Mouse (Mus musculus): ENCODE results near the gene Pld6. TPM values are rescaled to one million over a fixed set of nuclear protein-coding genes. Genes with fewer than 3 reads are reported as not detected.
A peak's percentile ranks its signal among the peaks of the same experiment; 100 is the strongest.

The Pld6 gene
- polyA plus RNA-seq, 1 experiment from 2014 or later, result 5.1 TPM

DNA sequence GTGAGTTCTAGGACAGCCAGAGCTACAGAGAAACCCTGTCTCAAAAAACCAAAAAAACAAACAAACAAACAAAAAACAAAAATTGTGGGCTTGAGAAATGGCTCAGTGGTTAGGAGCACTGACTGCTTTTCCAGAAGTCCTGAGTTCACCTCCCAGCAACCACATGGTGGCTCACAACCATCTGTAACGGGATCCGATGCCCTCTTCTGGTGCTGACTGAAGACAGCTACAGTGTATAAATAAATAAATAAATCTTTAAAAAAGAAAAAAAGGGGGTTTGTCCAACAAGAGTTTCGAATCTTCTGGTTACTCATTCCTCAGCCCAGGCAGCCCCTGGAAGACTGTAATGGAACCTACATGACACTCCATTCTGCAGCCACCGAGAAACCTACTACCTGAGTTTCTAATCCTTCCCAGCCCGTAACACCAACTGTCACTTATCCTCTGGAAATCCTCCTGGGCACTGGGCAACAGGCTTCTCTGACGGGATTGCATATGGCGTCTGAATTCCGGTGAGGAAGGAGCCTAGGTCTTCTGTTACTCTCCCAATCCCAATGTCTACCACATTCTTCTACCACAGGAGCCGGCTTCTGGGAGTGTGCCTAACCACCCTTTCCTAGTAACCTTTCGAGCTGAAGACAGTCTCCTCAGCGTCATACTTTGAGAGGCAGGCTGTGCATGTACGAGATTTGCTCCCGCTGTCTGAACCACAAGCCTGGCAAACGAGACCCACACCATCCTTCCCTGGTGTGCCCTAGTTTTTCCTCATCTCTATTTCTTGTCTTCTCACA lies 20.9 kb upstream of the Pld6 start:
- peak overlapping the region; percentile 98; the same call in 1 of the 2 replicates for H3K27ac ChIP-seq
- H3K9me3 ChIP-seq, result no peaks in the 10 kb centered on the region
- H3K4me3 ChIP-seq (replicated peaks), result peak overlapping the region; percentile 91
- 61% methylated on average over 14 of the region's 14 CpGs for WGBS
- H3K4me2 ChIP-seq, result peak overlapping the region; percentile 81
- H3K36me3 ChIP-seq, result peaks cover 30% of the 10 kb centered on the region
- peaks cover 11% of the 10 kb centered on the region for H3K4me1 ChIP-seq
- H3K27me3 ChIP-seq (replicated peaks), result no peaks in the 10 kb centered on the region
- no peak for ATAC-seq (ENCODE audit: insufficient read depth, low FRiP score, low read depth)
- no peak overlapping the region for H3K9ac ChIP-seq

GRCm38 (mm10) chr11:59805656-59806055 lies 18.2 kb upstream of the Pld6 start:
- WGBS, result 91% methylated on average over 2 of the region's 2 CpGs
- H3K9me3 ChIP-seq, result no peaks in the 10 kb centered on the region
- no peak overlapping the region for H3K4me2 ChIP-seq
- no peak overlapping the region for H3K9ac ChIP-seq
- H3K36me3 ChIP-seq, result peaks cover 55% of the 10 kb centered on the region
- H3K27ac ChIP-seq, result no peak overlapping the region
- peaks cover 11% of the 10 kb centered on the region for H3K4me1 ChIP-seq
- no peak for ATAC-seq (ENCODE audit: insufficient read depth, low FRiP score, low read depth)
- no peak overlapping the region for H3K4me3 ChIP-seq (replicated peaks)
- no peaks in the 10 kb centered on the region for H3K27me3 ChIP-seq (replicated peaks)

GRCm38 (mm10) chr11:59805256-59805655 lies 17.8 kb upstream of the Pld6 start:
- no peak for ATAC-seq (ENCODE audit: insufficient read depth, low FRiP score, low read depth)
- Histone ChIP-seq H3K9me3 (no peaks in the 10 kb centered on the region), H3K4me2 (no peak overlapping the region), H3K4me3 (replicated peaks) (no peak overlapping the region), H3K27ac (no peak overlapping the region), H3K36me3 (peaks cover 59% of the 10 kb centered on the region), H3K27me3 (replicated peaks) (no peaks in the 10 kb centered on the region), H3K9ac (no peak overlapping the region), H3K4me1 (peaks cover 11% of the 10 kb centered on the region)
- 95% methylated on average over 1 of the region's 1 CpGs for WGBS

DNA sequence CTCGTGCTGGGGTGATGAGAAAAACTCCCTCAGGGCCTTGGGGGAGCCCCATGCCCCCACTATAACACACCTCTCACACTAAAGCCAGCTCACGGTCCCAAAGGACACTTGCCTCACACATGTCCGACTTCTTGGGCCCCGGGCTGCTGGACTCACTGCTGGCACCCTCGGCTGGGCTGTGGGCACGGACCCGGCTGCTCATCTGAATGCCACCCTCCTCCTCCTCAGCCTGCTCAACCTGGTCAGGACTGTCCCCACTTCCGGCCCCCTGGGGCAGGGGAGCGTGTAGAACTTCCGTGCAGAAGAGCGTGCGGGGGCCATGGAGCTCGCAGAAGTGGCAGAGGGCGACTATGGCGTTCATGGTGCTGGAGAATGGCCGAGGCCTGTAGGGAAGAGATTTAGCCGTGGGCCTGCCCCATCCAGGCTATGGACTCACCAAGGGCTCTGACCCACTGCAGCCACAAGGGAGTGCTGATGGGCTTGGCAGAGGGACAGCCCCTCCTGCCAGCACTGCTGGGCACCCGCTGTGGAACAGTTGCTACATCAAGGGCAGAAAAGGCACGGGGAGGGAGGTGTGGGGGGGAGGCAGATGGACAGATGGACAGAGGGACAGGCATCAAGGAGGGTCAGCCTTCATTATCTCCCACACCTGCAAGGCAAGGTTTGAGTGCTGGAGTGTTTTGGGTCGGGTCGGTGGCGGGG lies 17.1 kb upstream of the Pld6 start:
- peaks cover 65% of the 10 kb centered on the region for H3K36me3 ChIP-seq
- no peak overlapping the region for H3K9ac ChIP-seq
- H3K27me3 ChIP-seq (replicated peaks), result no peaks in the 10 kb centered on the region
- no peak for ATAC-seq (ENCODE audit: insufficient read depth, low FRiP score, low read depth)
- H3K27ac ChIP-seq, result no peak overlapping the region
- no peak overlapping the region for H3K4me3 ChIP-seq (replicated peaks)
- H3K4me2 ChIP-seq, result no peak overlapping the region
- WGBS, result 90% methylated on average over 22 of the region's 22 CpGs
- H3K4me1 ChIP-seq, result peaks cover 11% of the 10 kb centered on the region
- no peaks in the 10 kb centered on the region for H3K9me3 ChIP-seq

GRCm38 (mm10) chr11:59803516-59803915 lies 16.1 kb upstream of the Pld6 start:
- H3K4me2 ChIP-seq, result no peak overlapping the region
- no peaks in the 10 kb centered on the region for H3K27me3 ChIP-seq (replicated peaks)
- ATAC-seq (ENCODE audit: insufficient read depth, low FRiP score, low read depth), result no peak
- no peak overlapping the region for H3K27ac ChIP-seq
- H3K4me3 ChIP-seq (replicated peaks), result no peak overlapping the region
- H3K4me1 ChIP-seq, result peaks cover 6% of the 10 kb centered on the region
- H3K9me3 ChIP-seq, result no peaks in the 10 kb centered on the region
- 90% methylated on average over 14 of the region's 14 CpGs for whole genome bisulfite sequencing
- no peak overlapping the region for H3K9ac ChIP-seq
- H3K36me3 ChIP-seq, result peaks cover 75% of the 10 kb centered on the region

- H3K9ac ChIP-seq, result no peak overlapping the region
- H3K9me3 ChIP-seq, result no peaks in the 10 kb centered on the region
- ATAC-seq (ENCODE audit: insufficient read depth, low FRiP score, low read depth), result no peak
- H3K36me3 ChIP-seq, result peaks cover 85% of the 10 kb centered on the region
- H3K27me3 ChIP-seq (replicated peaks), result no peaks in the 10 kb centered on the region
- 96% methylated on average over 8 of the region's 8 CpGs for WGBS
- H3K4me2 ChIP-seq, result no peak overlapping the region
- H3K4me1 ChIP-seq, result no peaks in the 10 kb centered on the region
- H3K4me3 ChIP-seq (replicated peaks), result no peak overlapping the region
- H3K27ac ChIP-seq, result no peak overlapping the region
Measured at GRCm38 (mm10) chr11:59801881-59802280, 14.4 kb upstream of the Pld6 start.

DNA sequence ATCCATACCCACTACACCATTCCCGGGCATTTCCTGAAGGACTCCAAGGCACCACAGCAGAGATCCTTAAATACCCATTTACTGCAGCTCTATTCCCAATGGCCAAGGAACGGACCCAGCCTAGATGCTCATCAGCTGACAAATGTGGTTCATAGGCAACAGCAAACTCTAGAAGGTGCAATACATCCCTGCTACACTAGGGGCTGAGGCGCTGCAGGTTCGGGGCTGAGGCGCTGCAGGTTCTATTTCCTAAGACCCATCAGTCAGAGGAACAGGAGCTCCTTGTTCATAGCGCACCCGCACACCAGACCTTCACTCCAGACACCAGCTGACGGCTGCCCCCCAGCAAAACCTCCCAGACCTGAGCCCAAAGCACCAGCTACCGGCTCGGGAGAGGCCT lies 13.0 kb upstream of the Pld6 start:
- WGBS, result 91% methylated on average over 10 of the region's 10 CpGs
- H3K4me3 ChIP-seq (replicated peaks), result no peak overlapping the region
- no peaks in the 10 kb centered on the region for H3K4me1 ChIP-seq
- no peaks in the 10 kb centered on the region for H3K27me3 ChIP-seq (replicated peaks)
- no peak overlapping the region for H3K9ac ChIP-seq
- no peak overlapping the region for H3K27ac ChIP-seq
- no peaks in the 10 kb centered on the region for H3K9me3 ChIP-seq
- H3K36me3 ChIP-seq, result peaks cover 74% of the 10 kb centered on the region
- H3K4me2 ChIP-seq, result no peak overlapping the region
- no peak for ATAC-seq (ENCODE audit: insufficient read depth, low FRiP score, low read depth)

DNA sequence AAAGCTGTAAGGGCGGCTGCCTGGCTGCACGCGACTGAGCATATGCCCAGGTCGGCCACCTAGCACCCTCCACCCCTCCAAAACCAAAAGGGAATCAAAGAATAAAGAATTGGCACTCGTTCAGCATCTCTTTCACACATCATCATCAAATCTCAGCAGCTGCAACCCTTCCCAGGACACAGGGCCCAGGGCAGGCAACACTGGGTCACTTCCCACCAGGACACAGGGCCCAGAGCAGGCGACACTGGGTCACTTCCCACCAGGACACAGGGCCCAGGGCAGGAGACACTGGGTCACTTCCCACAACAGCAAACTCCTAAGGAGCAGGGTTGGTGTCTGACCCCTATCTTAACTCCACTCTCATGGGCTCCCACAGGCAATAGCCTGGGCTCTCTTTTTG lies 5.9 kb upstream of the Pld6 start:
- no peak overlapping the region for H3K9ac ChIP-seq
- H3K36me3 ChIP-seq, result peaks cover 42% of the 10 kb centered on the region
- H3K4me1 ChIP-seq, result no peaks in the 10 kb centered on the region
- H3K9me3 ChIP-seq, result no peaks in the 10 kb centered on the region
- no peak overlapping the region for H3K27ac ChIP-seq
- H3K4me2 ChIP-seq, result no peak overlapping the region
- H3K27me3 ChIP-seq (replicated peaks), result no peaks in the 10 kb centered on the region
- 86% methylated on average over 6 of the region's 6 CpGs for WGBS
- H3K4me3 ChIP-seq (replicated peaks), result no peak overlapping the region
- ATAC-seq (ENCODE audit: insufficient read depth, low FRiP score, low read depth), result no peak

GRCm38 (mm10) chr11:59789311-59789710 lies 1.9 kb upstream of the Pld6 start:
- Histone ChIP-seq H3K27ac (no peak overlapping the region), H3K36me3 (peaks cover 16% of the 10 kb centered on the region), H3K27me3 (replicated peaks) (no peaks in the 10 kb centered on the region), H3K4me3 (replicated peaks) (no peak overlapping the region), H3K9ac (no peak overlapping the region), H3K4me2 (no peak overlapping the region), H3K9me3 (no peaks in the 10 kb centered on the region), H3K4me1 (peaks cover 8% of the 10 kb centered on the region)
- whole genome bisulfite sequencing, result 89% methylated on average over 1 of the region's 1 CpGs
- ATAC-seq (ENCODE audit: insufficient read depth, low FRiP score, low read depth), result peak; percentile 65

- 0 out of 2 replicates have a peak overlapping the region, but pooled peaks have one; percentile 16 for H3K27ac ChIP-seq
- peak overlapping the region; percentile 95 for H3K4me2 ChIP-seq
- ATAC-seq (ENCODE audit: insufficient read depth, low FRiP score, low read depth), result no peak
- no peaks in the 10 kb centered on the region for H3K9me3 ChIP-seq
- H3K9ac ChIP-seq, result no peak overlapping the region
- no peaks in the 10 kb centered on the region for H3K36me3 ChIP-seq
- H3K4me3 ChIP-seq (replicated peaks), result peak overlapping the region; percentile 47
- H3K27me3 ChIP-seq (replicated peaks), result no peaks in the 10 kb centered on the region
- H3K4me1 ChIP-seq, result peaks cover 8% of the 10 kb centered on the region
- WGBS, result 46% methylated on average over 15 of the region's 15 CpGs
Measured at GRCm38 (mm10) chr11:59786444-59787198, 824 bp downstream of the Pld6 start.

GRCm38 (mm10) chr11:59783591-59783990 lies 3.9 kb downstream of the Pld6 start:
- Histone ChIP-seq H3K27ac (no peak overlapping the region), H3K9me3 (no peaks in the 10 kb centered on the region), H3K4me1 (peaks cover 11% of the 10 kb centered on the region), H3K27me3 (replicated peaks) (no peaks in the 10 kb centered on the region), H3K9ac (no peak overlapping the region), H3K4me3 (replicated peaks) (no peak overlapping the region), H3K36me3 (no peaks in the 10 kb centered on the region), H3K4me2 (no peak overlapping the region)
- ATAC-seq (ENCODE audit: insufficient read depth, low FRiP score, low read depth), result no peak
- WGBS, result 70% methylated on average over 6 of the region's 6 CpGs

GRCm38 (mm10) chr11:59782091-59782590 lies 5.3 kb downstream of the Pld6 start:
- no peak overlapping the region for H3K27ac ChIP-seq
- H3K4me1 ChIP-seq, result peaks cover 5% of the 10 kb centered on the region
- H3K9me3 ChIP-seq, result no peaks in the 10 kb centered on the region
- 76% methylated on average over 7 of the region's 7 CpGs for WGBS
- no peak for ATAC-seq (ENCODE audit: insufficient read depth, low FRiP score, low read depth)
- H3K27me3 ChIP-seq (replicated peaks), result no peaks in the 10 kb centered on the region
- no peak overlapping the region for H3K9ac ChIP-seq
- no peak overlapping the region for H3K4me3 ChIP-seq (replicated peaks)
- H3K4me2 ChIP-seq, result no peak overlapping the region
- H3K36me3 ChIP-seq, result peaks cover 10% of the 10 kb centered on the region

Data from stomach, embryonic 15.5 days (tissue).